Mouse (Mus musculus): ENCODE results near the gene Cnnm4. TPM values are rescaled to one million over a fixed set of nuclear protein-coding genes. Genes with fewer than 3 reads are reported as not detected.

The Cnnm4 gene
- polyA plus RNA-seq, 1 experiment: 5.6 TPM

GRCm38 (mm10) chr1:36445508-36445907, 25.9 kb upstream of the Cnnm4 start:
- 33% methylated on average over 8 of the region's 8 CpGs for WGBS
- no peak for DNase-seq
- TF ChIP-seq POLR2A (IDR thresholded peaks at IDR 0.05; ENCODE audit: borderline replicate concordance, extremely low read depth, low read depth, low read length): no peak
- TF ChIP-seq CTCF (IDR thresholded peaks at IDR 0.05; ENCODE audit: insufficient read depth, low read length): no peak
- Histone ChIP-seq H3K4me3 (replicated peaks; ENCODE audit: extremely low read depth, low read depth, low read length) (no peak overlapping the region), H3K4me1 (ENCODE audit: control insufficient read depth, insufficient read depth, low read length) (peaks cover 4% of the 10 kb centered on the region; the same call in 1 of the 2 replicates)

GRCm38 (mm10) chr1:36446106-36446824, 25.2 kb upstream of the Cnnm4 start:
- Histone ChIP-seq H3K4me3 (replicated peaks; ENCODE audit: extremely low read depth, low read depth, low read length) (no peak overlapping the region), H3K4me1 (ENCODE audit: control insufficient read depth, insufficient read depth, low read length) (peaks cover 4% of the 10 kb centered on the region; the same call in 1 of the 2 replicates)
- TF ChIP-seq CTCF (IDR thresholded peaks at IDR 0.05; ENCODE audit: insufficient read depth, low read length) (no peak), POLR2A (IDR thresholded peaks at IDR 0.05; ENCODE audit: borderline replicate concordance, extremely low read depth, low read depth, low read length) (no peak)
- 69% methylated on average over 5 of the region's 5 CpGs for WGBS
- no peak for DNase-seq

- 83% methylated on average over 5 of the region's 5 CpGs for WGBS
- H3K4me3 ChIP-seq (replicated peaks; ENCODE audit: extremely low read depth, low read depth, low read length): no peak overlapping the region
- peaks cover 4% of the 10 kb centered on the region; the same call in 1 of the 2 replicates for H3K4me1 ChIP-seq (ENCODE audit: control insufficient read depth, insufficient read depth, low read length)
- DNase-seq: no peak
- TF ChIP-seq POLR2A (IDR thresholded peaks at IDR 0.05; ENCODE audit: borderline replicate concordance, extremely low read depth, low read depth, low read length) (no peak), CTCF (IDR thresholded peaks at IDR 0.05; ENCODE audit: insufficient read depth, low read length) (no peak)
Observed at GRCm38 (mm10) chr1:36446841-36447240, 24.6 kb upstream of the Cnnm4 start.

GRCm38 (mm10) chr1:36454055-36454815, 17.2 kb upstream of the Cnnm4 start:
- 76% methylated on average over 6 of the region's 6 CpGs for WGBS
- TF ChIP-seq CTCF (IDR thresholded peaks at IDR 0.05; ENCODE audit: insufficient read depth, low read length) (0 out of 2 replicates have a peak, but pooled peaks have one; percentile 30), POLR2A (IDR thresholded peaks at IDR 0.05; ENCODE audit: borderline replicate concordance, extremely low read depth, low read depth, low read length) (no peak)
- DNase-seq: no peak
- Histone ChIP-seq H3K4me3 (replicated peaks; ENCODE audit: extremely low read depth, low read depth, low read length) (no peak overlapping the region), H3K4me1 (ENCODE audit: control insufficient read depth, insufficient read depth, low read length) (peaks cover 5% of the 10 kb centered on the region)

GRCm38 (mm10) chr1:36457388-36458014, 13.9 kb upstream of the Cnnm4 start:
- peaks cover 5% of the 10 kb centered on the region for H3K4me1 ChIP-seq (ENCODE audit: control insufficient read depth, insufficient read depth, low read length)
- no peak overlapping the region for H3K4me3 ChIP-seq (replicated peaks; ENCODE audit: extremely low read depth, low read depth, low read length)
- WGBS: 14% methylated on average over 7 of the region's 7 CpGs
- TF ChIP-seq POLR2A (IDR thresholded peaks at IDR 0.05; ENCODE audit: borderline replicate concordance, extremely low read depth, low read depth, low read length) (no peak), CTCF (IDR thresholded peaks at IDR 0.05; ENCODE audit: insufficient read depth, low read length) (no peak)
- DNase-seq: no peak

GRCm38 (mm10) chr1:36458169-36458568, 13.3 kb upstream of the Cnnm4 start:
- Histone ChIP-seq H3K4me3 (replicated peaks; ENCODE audit: extremely low read depth, low read depth, low read length) (no peak overlapping the region), H3K4me1 (ENCODE audit: control insufficient read depth, insufficient read depth, low read length) (peaks cover 5% of the 10 kb centered on the region)
- 49% methylated on average over 5 of the region's 5 CpGs for WGBS
- DNase-seq: no peak
- TF ChIP-seq POLR2A (IDR thresholded peaks at IDR 0.05; ENCODE audit: borderline replicate concordance, extremely low read depth, low read depth, low read length) (no peak), CTCF (IDR thresholded peaks at IDR 0.05; ENCODE audit: insufficient read depth, low read length) (no peak)

GRCm38 (mm10) chr1:36461829-36462228, 9.6 kb upstream of the Cnnm4 start:
- Histone ChIP-seq H3K4me1 (ENCODE audit: control insufficient read depth, insufficient read depth, low read length) (peaks cover 5% of the 10 kb centered on the region), H3K4me3 (replicated peaks; ENCODE audit: extremely low read depth, low read depth, low read length) (no peak overlapping the region)
- DNase-seq: no peak
- 22% methylated on average over 2 of the region's 2 CpGs for WGBS
- no peak for TF ChIP-seq POLR2A (IDR thresholded peaks at IDR 0.05; ENCODE audit: borderline replicate concordance, extremely low read depth, low read depth, low read length)
- no peak for TF ChIP-seq CTCF (IDR thresholded peaks at IDR 0.05; ENCODE audit: insufficient read depth, low read length)

GRCm38 (mm10) chr1:36465641-36466160, 5.7 kb upstream of the Cnnm4 start:
- DNase-seq: no peak
- WGBS: 36% methylated on average over 4 of the region's 4 CpGs
- H3K4me1 ChIP-seq (ENCODE audit: control insufficient read depth, insufficient read depth, low read length): no peaks in the 10 kb centered on the region
- TF ChIP-seq POLR2A (IDR thresholded peaks at IDR 0.05; ENCODE audit: borderline replicate concordance, extremely low read depth, low read depth, low read length) (no peak), CTCF (IDR thresholded peaks at IDR 0.05; ENCODE audit: insufficient read depth, low read length) (no peak)
- no peak overlapping the region for H3K4me3 ChIP-seq (replicated peaks; ENCODE audit: extremely low read depth, low read depth, low read length)

GRCm38 (mm10) chr1:36467446-36467845, 4.0 kb upstream of the Cnnm4 start:
- Histone ChIP-seq H3K4me3 (replicated peaks; ENCODE audit: extremely low read depth, low read depth, low read length) (no peak overlapping the region), H3K4me1 (ENCODE audit: control insufficient read depth, insufficient read depth, low read length) (peaks cover 4% of the 10 kb centered on the region; the same call in 1 of the 2 replicates)
- DNase-seq: no peak
- WGBS: 67% methylated on average over 5 of the region's 5 CpGs
- TF ChIP-seq POLR2A (IDR thresholded peaks at IDR 0.05; ENCODE audit: borderline replicate concordance, extremely low read depth, low read depth, low read length): no peak
- TF ChIP-seq CTCF (IDR thresholded peaks at IDR 0.05; ENCODE audit: insufficient read depth, low read length): no peak

Measured in lung, adult 2 months (tissue).